Mouse (Mus musculus) kidney, postnatal 10 days (tissue): Measurements from ENCODE around the gene Taar2.

Source experiments
- DNase-seq: peaks from one replicate; pipeline ENCODE4 v3.0.0; 2021; ENCODE audit warnings: mixed read lengths

The Taar2 gene

GRCm38 (mm10) chr10:23985546-23985945, 47.2 kb downstream of the Taar2 start, which contains the start of gene Taar6:
Taar6 (minus strand) TSS chr10:23985646.
- DNase-seq, result no peak

DNA sequence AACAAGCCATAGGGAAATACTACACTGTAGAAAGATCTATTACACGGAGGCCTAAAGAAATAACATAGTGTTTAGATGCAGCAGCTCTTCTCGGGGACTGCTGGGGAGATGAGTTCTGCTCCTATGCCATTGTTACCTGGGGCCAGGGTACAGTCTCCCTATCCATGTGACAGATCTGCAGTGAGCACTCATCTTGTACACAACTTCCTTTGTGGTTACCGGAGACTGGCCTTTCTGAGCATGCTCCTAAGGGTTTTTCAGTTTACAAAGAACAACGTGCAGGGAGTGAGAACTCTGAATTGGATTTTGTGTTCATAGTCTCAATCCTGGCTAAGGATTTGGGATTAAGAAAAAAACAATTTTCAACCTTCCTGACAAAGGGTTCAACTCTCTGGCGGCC, 48.0 kb downstream of the Taar2 start:
- no peak for DNase-seq
